Mouse (Mus musculus): Measurements from ENCODE around the gene Senp5.

- TF ChIP-seq CTCF (IDR thresholded peaks at IDR 0.05; ENCODE audit: low read depth, low read length) = no peak
- TF ChIP-seq POLR2A (IDR thresholded peaks at IDR 0.05; ENCODE audit: insufficient read depth, low read length) = no peak
- TF ChIP-seq EP300 (IDR thresholded peaks at IDR 0.05; ENCODE audit: insufficient read depth, low read depth, low read length) = no peak
These were observed 58.3 kb downstream of the Senp5 start for GRCm38 (mm10) chr16:31944698-31945255.

Measured in ES-Bruce4 (cell line).